Mouse (Mus musculus) gastrocnemius, adult 2 months (tissue): ENCODE data around the gene Als2cr12. TPM values are rescaled to one million over a fixed set of nuclear protein-coding genes. Genes with fewer than 3 reads are reported as not detected.

ENCODE experiments used
- DNase-seq: peaks from one replicate; pipeline ENCODE4 v3.0.0; 2022
- H3K27ac ChIP-seq: fragments of 200-600 bp; 2 replicates; pipeline ENCODE4 v1.8.1; 2022; ENCODE audit warnings: mild to moderate bottlenecking
- H3K4me3 ChIP-seq: fragments of 200-600 bp; 2 replicates; pipeline ENCODE4 v1.8.1; 2022; ENCODE audit warnings: mild to moderate bottlenecking, moderate library complexity
- CTCF ChIP-seq: fragments of 200-600 bp; IDR thresholded peaks from 2 replicates; pipeline ENCODE4 v1.8.1; 2022; ENCODE audit warnings: antibody characterized with exemption, mild to moderate bottlenecking, moderate library complexity
- intact Hi-C: fragments of 180-260 bp; cut with DNase I; formaldehyde crosslinking; loops from one replicate; pipeline ENCODE4 v1.15.1; 2025
- total RNA-seq, 2 experiments: library from RNA; stranded (reverse); gene quantifications; 2 replicates each; pipeline ENCODE4 v1.2.3; 2021

The Als2cr12 gene
- total RNA-seq, 2 experiments from 2014 or later: not detected

- H3K4me3 ChIP-seq: no peak overlapping the region
- DNase-seq: peak; percentile 50
- peak overlapping the region; percentile 70 for H3K27ac ChIP-seq
- TF ChIP-seq CTCF: no peak
- intact Hi-C loops: no loop called here
Measured at GRCm38 (mm10) chr1:58725767-58726166, 30.0 kb upstream of the Als2cr12 start.

- TF ChIP-seq CTCF: no peak
- intact Hi-C loops: no loop called here
- no peak for DNase-seq
- Histone ChIP-seq H3K27ac (peak overlapping the region; percentile 70), H3K4me3 (no peak overlapping the region)
Measured at GRCm38 (mm10) chr1:58725095-58725494, 29.3 kb upstream of the Als2cr12 start.

- DNase-seq: no peak
- intact Hi-C loops: no loop called here
- Histone ChIP-seq H3K4me3 (peak overlapping the region; percentile 26; the same call in 1 of the 2 replicates), H3K27ac (peak overlapping the region; percentile 70)
- TF ChIP-seq CTCF: no peak
Measured at GRCm38 (mm10) chr1:58724533-58724932, 28.7 kb upstream of the Als2cr12 start.

- peak; percentile 32; the same call in 1 of the 2 replicates for TF ChIP-seq CTCF
- DNase-seq: peak; percentile 53
- Histone ChIP-seq H3K4me3 (peak overlapping the region; percentile 46), H3K27ac (peak overlapping the region; percentile 87)
- intact Hi-C loops: no loop called here
Measured at GRCm38 (mm10) chr1:58723809-58724405, 28.1 kb upstream of the Als2cr12 start.

- no peak for DNase-seq
- peak overlapping the region; percentile 46 for H3K4me3 ChIP-seq
- intact Hi-C loops: no loop called here
- no peak for TF ChIP-seq CTCF
- peak overlapping the region; percentile 87 for H3K27ac ChIP-seq
Measured at GRCm38 (mm10) chr1:58723062-58723808, 27.4 kb upstream of the Als2cr12 start.

GRCm38 (mm10) chr1:58722115-58722938 lies 26.5 kb upstream of the Als2cr12 start:
- Histone ChIP-seq H3K27ac (peak overlapping the region; percentile 87), H3K4me3 (peak overlapping the region; percentile 46)
- DNase-seq: peak; percentile 34
- intact Hi-C loops: no loop called here
- TF ChIP-seq CTCF: no peak

GRCm38 (mm10) chr1:58720988-58721387 lies 25.2 kb upstream of the Als2cr12 start:
- intact Hi-C loops: no loop called here

GRCm38 (mm10) chr1:58720090-58720489 lies 24.3 kb upstream of the Als2cr12 start:
- TF ChIP-seq CTCF: no peak
- no peak for DNase-seq
- Histone ChIP-seq H3K27ac (peak overlapping the region; percentile 46; the same call in 1 of the 2 replicates), H3K4me3 (no peak overlapping the region)
- intact Hi-C loops: no loop called here

More at GRCm38 (mm10) chr1:58720988-58721387, 25.2 kb upstream of the Als2cr12 start:
- Histone ChIP-seq H3K4me3 (no peak overlapping the region), H3K27ac (peak overlapping the region; percentile 46; the same call in 1 of the 2 replicates)
- DNase-seq: no peak
- TF ChIP-seq CTCF: no peak

GRCm38 (mm10) chr1:58719356-58719945 lies 23.7 kb upstream of the Als2cr12 start:
- H3K27ac ChIP-seq: peak overlapping the region; percentile 46; the same call in 1 of the 2 replicates

GRCm38 (mm10) chr1:58717589-58718270 lies 21.9 kb upstream of the Als2cr12 start:
- intact Hi-C loops: no loop called here
- Histone ChIP-seq H3K27ac (no peak overlapping the region), H3K4me3 (no peak overlapping the region)
- no peak for TF ChIP-seq CTCF
- no peak for DNase-seq

More at GRCm38 (mm10) chr1:58719356-58719945, 23.7 kb upstream of the Als2cr12 start:
- H3K4me3 ChIP-seq: no peak overlapping the region
- no peak for DNase-seq
- TF ChIP-seq CTCF: no peak
- intact Hi-C loops: no loop called here

- peak overlapping the region; percentile 17; the same call in 1 of the 2 replicates for H3K4me3 ChIP-seq
- intact Hi-C loops: no loop called here
- TF ChIP-seq CTCF: no peak
- H3K27ac ChIP-seq: peak overlapping the region; percentile 96
- DNase-seq: no peak
Measured at GRCm38 (mm10) chr1:58716883-58717220, 21.1 kb upstream of the Als2cr12 start.
